Mouse (Mus musculus): ENCODE results near the gene Gm21985. TPM values are rescaled to one million over a fixed set of nuclear protein-coding genes. Genes with fewer than 3 reads are reported as not detected.
A peak's percentile ranks its signal among the peaks of the same experiment; 100 is the strongest.

Gene Gm21985
- polyA plus RNA-seq, 1 experiment from 2014 or later: not detected

DNA sequence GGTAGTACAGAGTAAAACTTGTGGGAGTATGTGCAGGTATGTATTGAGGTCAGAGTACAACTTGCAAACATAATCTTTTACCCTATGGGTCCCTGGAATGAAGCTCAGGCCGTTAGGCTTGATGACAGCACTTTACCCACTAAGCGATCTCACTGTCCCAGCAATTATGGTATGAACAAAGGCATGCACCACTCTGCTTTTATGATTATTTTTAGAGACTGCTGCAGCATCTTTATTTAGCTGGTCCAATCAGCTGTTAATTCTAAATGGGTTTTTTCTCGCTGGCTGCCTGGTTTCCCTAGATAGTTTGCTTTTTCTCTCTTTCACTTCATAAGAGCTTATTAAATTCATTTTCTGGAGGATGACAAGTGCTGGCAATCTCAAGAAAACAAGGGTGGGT, 30.1 kb downstream of the Gm21985 start:
- Histone ChIP-seq H3K4me3 (no peak overlapping the region), H3K9ac (no peak overlapping the region), H3K4me1 (replicated peaks) (no peaks in the 10 kb centered on the region), H3K36me3 (no peaks in the 10 kb centered on the region), H3K27me3 (no peaks in the 10 kb centered on the region), H3K27ac (replicated peaks) (peak overlapping the region; percentile 20; the same call in 1 of the 2 replicates), H3K9me3 (no peaks in the 10 kb centered on the region), H3K4me2 (no peak overlapping the region)
- no peak for ATAC-seq (ENCODE audit: low FRiP score, low read depth)
- 68% methylated on average over 3 of the region's 3 CpGs for WGBS

DNA sequence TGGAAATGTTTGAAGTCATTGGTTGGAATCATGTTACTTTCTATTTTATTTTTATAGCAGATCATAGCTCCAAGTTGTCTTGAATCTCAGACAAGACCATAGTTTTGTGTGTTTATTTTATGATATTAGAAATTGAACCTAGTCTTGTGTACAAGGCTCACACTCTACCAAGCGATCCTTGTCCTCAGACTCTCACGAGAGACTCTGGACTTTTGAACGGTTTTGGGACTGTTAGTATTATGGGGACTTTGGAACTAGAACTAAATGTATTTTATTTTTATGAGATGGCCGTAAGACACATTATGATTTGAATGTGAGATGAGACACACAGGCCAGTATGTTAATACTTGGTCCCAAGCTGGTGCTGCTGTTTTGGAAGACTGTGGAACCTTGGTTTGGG, 32.1 kb downstream of the Gm21985 start:
- H3K4me1 ChIP-seq (replicated peaks): no peaks in the 10 kb centered on the region
- no peaks in the 10 kb centered on the region for H3K9me3 ChIP-seq
- no peak overlapping the region for H3K4me2 ChIP-seq
- H3K27me3 ChIP-seq: no peaks in the 10 kb centered on the region
- H3K9ac ChIP-seq: no peak overlapping the region
- no peak overlapping the region for H3K4me3 ChIP-seq
- no peak overlapping the region for H3K27ac ChIP-seq (replicated peaks)
- H3K36me3 ChIP-seq: no peaks in the 10 kb centered on the region
- 96% methylated on average over 4 of the region's 4 CpGs for WGBS
- no peak for ATAC-seq (ENCODE audit: low FRiP score, low read depth)

DNA sequence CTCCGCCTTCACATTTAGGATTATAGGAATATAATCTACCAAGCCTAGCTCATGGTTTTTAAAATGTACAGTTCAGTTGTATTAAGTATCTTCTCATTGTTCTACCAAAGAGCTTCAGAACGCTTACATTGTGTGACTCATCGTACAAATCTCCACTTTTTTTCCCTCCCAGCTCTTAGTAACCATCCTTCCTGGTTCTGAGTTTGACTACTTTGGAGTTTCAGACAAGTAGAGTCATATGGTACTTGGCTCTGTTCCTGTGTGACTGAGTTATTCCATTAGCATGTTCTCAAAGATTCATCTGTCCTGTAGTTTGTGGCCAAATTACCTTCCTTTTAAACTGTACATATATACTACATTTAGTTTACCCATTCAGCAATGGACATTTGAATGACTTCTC, 42.6 kb downstream of the Gm21985 start:
- H3K36me3 ChIP-seq: no peaks in the 10 kb centered on the region
- no peak overlapping the region for H3K9ac ChIP-seq
- ATAC-seq (ENCODE audit: low FRiP score, low read depth): no peak
- H3K9me3 ChIP-seq: no peaks in the 10 kb centered on the region
- no peaks in the 10 kb centered on the region for H3K27me3 ChIP-seq
- no peak overlapping the region for H3K4me2 ChIP-seq
- WGBS: 91% methylated on average over 3 of the region's 3 CpGs
- no peak overlapping the region for H3K27ac ChIP-seq (replicated peaks)
- H3K4me3 ChIP-seq: no peak overlapping the region
- H3K4me1 ChIP-seq (replicated peaks): no peaks in the 10 kb centered on the region

DNA sequence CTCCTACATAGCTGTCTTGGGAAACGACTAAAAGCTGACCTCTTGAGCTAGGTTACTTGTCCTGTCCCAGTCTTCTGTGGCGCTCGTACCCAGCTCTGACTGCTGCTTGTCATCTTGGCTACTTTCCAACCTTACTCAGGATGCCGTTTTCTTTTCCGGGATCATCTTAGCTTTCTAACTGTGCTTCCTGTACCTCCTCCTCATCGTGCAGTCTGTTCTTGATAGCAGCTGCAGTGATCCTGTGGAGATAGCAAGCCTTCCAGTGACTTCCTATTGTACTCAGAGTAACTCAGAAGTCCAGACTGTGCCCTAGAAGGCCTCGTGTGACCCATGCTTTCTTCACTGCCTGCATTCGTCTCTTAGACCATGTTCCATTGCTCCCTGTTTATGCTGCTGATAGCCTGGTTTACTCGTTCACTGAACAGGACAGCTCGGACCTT, 43.1 kb downstream of the Gm21985 start:
- Histone ChIP-seq H3K4me2 (no peak overlapping the region), H3K9me3 (no peaks in the 10 kb centered on the region), H3K9ac (no peak overlapping the region), H3K27ac (replicated peaks) (no peak overlapping the region), H3K27me3 (no peaks in the 10 kb centered on the region), H3K4me1 (replicated peaks) (no peaks in the 10 kb centered on the region), H3K4me3 (no peak overlapping the region), H3K36me3 (no peaks in the 10 kb centered on the region)
- ATAC-seq (ENCODE audit: low FRiP score, low read depth): no peak
- WGBS: 68% methylated on average over 10 of the region's 10 CpGs

DNA sequence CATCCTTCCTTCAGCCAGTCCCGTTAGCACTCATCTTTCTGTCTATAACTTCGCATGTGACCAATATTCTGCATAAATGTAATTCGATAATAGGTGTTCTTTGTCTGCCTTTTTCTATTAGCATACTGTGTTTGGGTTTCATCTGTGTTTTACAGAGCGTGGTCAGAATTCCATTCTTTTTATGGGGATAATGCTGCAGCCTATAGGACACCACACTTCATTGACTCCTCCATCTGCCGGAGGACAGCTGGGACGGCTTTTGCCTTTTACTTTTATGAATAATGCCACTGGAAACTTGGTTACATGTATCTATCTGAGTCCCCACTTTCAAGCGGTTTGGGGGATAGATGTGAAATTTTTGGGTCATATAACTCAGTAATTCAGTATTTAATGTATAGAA, 49.5 kb downstream of the Gm21985 start:
- Histone ChIP-seq H3K9me3 (no peaks in the 10 kb centered on the region), H3K4me2 (no peak overlapping the region), H3K27ac (replicated peaks) (no peak overlapping the region), H3K4me1 (replicated peaks) (no peaks in the 10 kb centered on the region), H3K4me3 (no peak overlapping the region), H3K27me3 (no peaks in the 10 kb centered on the region), H3K9ac (no peak overlapping the region), H3K36me3 (no peaks in the 10 kb centered on the region)
- WGBS: 85% methylated on average over 7 of the region's 7 CpGs
- no peak for ATAC-seq (ENCODE audit: low FRiP score, low read depth)

DNA sequence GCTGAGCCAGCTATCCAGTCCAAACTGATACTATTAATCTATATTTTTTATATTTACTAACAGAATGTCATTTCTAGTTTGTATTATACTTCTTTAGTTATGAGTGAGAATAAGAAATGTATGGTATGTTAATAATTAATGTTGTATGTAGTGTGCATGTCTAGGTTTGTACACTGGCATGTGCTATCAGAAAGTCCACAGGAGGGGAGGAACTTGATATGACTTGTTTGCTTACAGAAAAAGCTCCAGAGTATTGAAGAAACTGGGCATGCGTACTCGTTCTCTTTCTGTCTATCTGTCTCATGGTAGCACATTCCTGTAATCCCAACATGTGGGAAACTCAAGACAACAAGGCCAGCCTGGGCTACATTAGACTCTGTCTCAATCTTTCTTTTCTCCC, 52.1 kb downstream of the Gm21985 start:
- no peak for ATAC-seq (ENCODE audit: low FRiP score, low read depth)
- Histone ChIP-seq H3K27ac (replicated peaks) (no peak overlapping the region), H3K4me1 (replicated peaks) (no peaks in the 10 kb centered on the region), H3K4me3 (no peak overlapping the region), H3K9ac (no peak overlapping the region), H3K9me3 (no peaks in the 10 kb centered on the region), H3K27me3 (no peaks in the 10 kb centered on the region), H3K36me3 (no peaks in the 10 kb centered on the region), H3K4me2 (no peak overlapping the region)
- 96% methylated on average over 2 of the region's 2 CpGs for WGBS

DNA sequence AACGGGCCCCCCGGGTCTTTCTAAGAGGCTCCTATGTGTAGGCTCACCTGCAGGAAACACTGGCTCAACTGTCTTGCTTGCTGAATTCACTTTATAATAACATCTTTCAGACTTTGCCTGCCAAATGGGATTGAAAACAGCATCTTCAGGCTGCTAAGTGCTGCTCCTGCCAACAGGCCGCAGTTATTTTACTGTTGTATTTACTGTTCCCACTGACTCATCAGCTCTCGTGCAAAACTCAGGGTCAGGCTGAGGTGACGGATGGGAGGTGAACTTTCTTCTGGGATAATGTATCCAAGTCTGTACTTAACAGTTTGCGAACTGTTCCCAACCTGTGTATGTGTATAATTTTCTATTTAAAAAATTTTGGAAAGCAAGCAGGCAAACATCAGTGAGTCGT, 52.8 kb downstream of the Gm21985 start:
- 87% methylated on average over 7 of the region's 7 CpGs for WGBS
- no peak for ATAC-seq (ENCODE audit: low FRiP score, low read depth)
- H3K4me2 ChIP-seq: no peak overlapping the region
- no peak overlapping the region for H3K4me3 ChIP-seq
- no peak overlapping the region for H3K9ac ChIP-seq
- H3K27ac ChIP-seq (replicated peaks): no peak overlapping the region
- no peaks in the 10 kb centered on the region for H3K4me1 ChIP-seq (replicated peaks)
- no peaks in the 10 kb centered on the region for H3K36me3 ChIP-seq
- H3K27me3 ChIP-seq: no peaks in the 10 kb centered on the region
- no peaks in the 10 kb centered on the region for H3K9me3 ChIP-seq

DNA sequence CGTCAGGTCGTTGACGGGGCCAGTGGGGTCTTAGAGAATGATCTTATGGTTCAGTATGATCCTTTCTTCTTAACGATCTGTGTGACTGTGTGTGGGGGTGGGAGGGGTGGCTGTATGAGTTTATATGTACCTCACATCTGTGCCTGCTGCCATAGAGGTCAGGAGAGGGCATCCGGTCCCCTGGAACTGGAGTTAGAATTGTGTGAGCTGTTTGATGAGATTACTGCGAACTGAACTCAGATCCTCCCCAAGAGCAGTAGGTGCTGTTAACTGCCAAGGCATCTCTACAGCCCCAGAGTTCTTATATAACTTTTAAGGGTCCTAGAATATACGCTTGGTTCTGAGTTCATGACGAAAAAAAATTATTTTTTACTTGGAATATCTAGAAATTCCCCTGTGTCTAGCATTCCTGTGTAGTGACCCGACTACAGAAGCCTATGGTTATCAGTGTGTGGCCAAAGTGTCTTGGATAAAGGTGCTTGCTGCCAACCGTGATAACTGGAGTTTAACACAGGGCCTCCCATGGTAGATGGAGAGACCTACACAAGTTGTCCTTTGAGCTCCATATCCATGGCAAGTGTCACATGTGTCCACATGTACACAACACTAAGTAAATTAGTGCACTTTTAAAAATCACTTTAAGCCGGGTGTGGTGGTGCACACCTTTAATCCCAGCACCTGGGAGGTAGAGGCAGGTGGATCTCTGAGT, 62.1 kb downstream of the Gm21985 start:
- H3K36me3 ChIP-seq: no peaks in the 10 kb centered on the region
- no peaks in the 10 kb centered on the region for H3K9me3 ChIP-seq
- 92% methylated on average over 11 of the region's 11 CpGs for WGBS
- H3K9ac ChIP-seq: no peak overlapping the region
- H3K27me3 ChIP-seq: no peaks in the 10 kb centered on the region
- ATAC-seq (ENCODE audit: low FRiP score, low read depth): no peak
- H3K27ac ChIP-seq (replicated peaks): no peak overlapping the region
- no peaks in the 10 kb centered on the region for H3K4me1 ChIP-seq (replicated peaks)
- H3K4me3 ChIP-seq: no peak overlapping the region
- H3K4me2 ChIP-seq: no peak overlapping the region

DNA sequence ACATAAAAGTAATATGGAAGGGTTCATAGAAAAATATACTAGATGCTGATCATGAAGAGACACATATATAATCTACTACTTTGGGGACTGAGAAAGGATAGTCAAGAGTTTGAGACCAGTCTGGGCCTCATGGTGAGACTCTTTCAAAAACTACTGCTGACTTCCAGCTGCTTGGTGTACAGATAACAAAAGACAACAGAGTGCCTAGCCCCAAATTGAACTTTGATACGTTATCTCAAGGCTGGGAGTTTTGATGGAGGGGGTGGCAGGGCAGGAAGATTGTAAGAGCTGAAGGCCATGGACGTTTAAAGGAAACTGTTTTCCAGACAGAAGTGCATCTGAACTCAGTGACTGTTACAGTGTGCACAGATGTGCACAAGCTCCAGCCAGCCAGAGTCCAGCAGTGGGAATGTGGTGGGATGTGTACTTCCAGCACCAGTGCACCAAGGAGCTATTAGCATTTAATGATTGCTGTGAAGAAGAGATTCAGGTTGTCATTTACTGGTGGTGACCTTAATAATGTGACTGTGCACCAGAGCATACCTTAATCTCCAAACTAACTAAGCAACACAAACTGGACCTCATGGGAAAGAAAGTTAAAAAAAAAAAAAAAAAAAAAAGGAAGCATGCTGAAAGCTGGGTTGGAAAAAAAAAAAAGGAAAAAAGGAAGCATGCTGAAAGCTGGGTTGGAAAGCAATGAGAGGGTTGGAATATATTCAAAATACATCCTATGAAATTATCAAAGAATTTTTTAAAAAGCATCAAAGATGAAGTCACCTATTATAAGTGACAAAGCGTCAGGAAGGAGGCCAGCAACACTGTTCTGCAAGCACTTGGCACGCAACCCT, 66.2 kb downstream of the Gm21985 start:
- ATAC-seq (ENCODE audit: low FRiP score, low read depth): no peak
- WGBS: 72% methylated on average over 4 of the region's 4 CpGs
- Histone ChIP-seq H3K9me3 (no peaks in the 10 kb centered on the region), H3K4me3 (no peak overlapping the region), H3K4me2 (no peak overlapping the region), H3K4me1 (replicated peaks) (no peaks in the 10 kb centered on the region), H3K36me3 (peaks cover 24% of the 10 kb centered on the region), H3K27ac (replicated peaks) (no peak overlapping the region), H3K27me3 (no peaks in the 10 kb centered on the region), H3K9ac (no peak overlapping the region)

DNA sequence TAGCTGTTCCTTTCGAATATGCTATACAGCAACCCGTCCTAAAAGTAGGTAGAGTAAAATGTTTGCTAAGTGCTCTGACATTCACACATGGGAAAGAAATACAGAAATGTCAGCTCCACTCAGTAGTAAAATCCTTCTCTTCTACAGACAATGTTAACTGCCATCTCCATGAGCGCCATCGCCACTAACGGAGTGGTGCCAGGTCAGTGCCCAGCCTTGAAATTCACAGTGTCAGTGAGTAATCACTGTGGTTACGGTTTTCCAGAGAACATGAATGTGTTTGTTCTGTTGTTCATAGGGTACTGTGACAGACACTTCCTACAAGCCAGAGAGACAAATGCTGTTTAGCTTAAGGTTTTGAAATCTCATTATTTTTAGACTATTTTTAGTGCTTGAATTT, 71.1 kb downstream of the Gm21985 start:
- Histone ChIP-seq H3K27me3 (no peaks in the 10 kb centered on the region), H3K9me3 (no peaks in the 10 kb centered on the region), H3K4me2 (no peak overlapping the region), H3K36me3 (peaks cover 49% of the 10 kb centered on the region), H3K27ac (replicated peaks) (no peak overlapping the region), H3K4me3 (no peak overlapping the region), H3K9ac (no peak overlapping the region), H3K4me1 (replicated peaks) (no peaks in the 10 kb centered on the region)
- ATAC-seq (ENCODE audit: low FRiP score, low read depth): no peak
- WGBS: 91% methylated on average over 6 of the region's 6 CpGs

DNA sequence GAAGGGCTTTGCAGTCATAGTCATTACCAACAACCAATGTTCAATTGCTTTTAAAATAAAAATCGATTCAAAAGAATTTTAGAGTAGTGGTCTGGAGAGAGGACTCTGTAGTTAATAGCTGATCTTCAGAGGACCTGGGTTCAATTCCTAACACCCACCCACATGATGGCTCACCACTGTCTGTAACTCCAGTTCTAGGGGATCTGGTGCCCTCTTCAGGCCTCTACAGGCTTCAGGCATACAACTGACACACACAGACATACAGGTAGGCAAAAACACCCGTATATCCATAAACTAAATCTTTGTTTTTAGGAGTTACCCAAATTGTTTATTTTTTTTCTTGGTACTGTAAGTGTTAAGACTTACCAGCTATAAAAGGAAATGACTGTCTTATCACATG, 73.6 kb downstream of the Gm21985 start:
- H3K27ac ChIP-seq (replicated peaks): no peak overlapping the region
- H3K27me3 ChIP-seq: no peaks in the 10 kb centered on the region
- WGBS: 92% methylated on average over 2 of the region's 2 CpGs
- H3K4me1 ChIP-seq (replicated peaks): no peaks in the 10 kb centered on the region
- H3K36me3 ChIP-seq: peaks cover 58% of the 10 kb centered on the region
- H3K9ac ChIP-seq: no peak overlapping the region
- no peak overlapping the region for H3K4me2 ChIP-seq
- no peak for ATAC-seq (ENCODE audit: low FRiP score, low read depth)
- no peak overlapping the region for H3K4me3 ChIP-seq
- H3K9me3 ChIP-seq: no peaks in the 10 kb centered on the region

DNA sequence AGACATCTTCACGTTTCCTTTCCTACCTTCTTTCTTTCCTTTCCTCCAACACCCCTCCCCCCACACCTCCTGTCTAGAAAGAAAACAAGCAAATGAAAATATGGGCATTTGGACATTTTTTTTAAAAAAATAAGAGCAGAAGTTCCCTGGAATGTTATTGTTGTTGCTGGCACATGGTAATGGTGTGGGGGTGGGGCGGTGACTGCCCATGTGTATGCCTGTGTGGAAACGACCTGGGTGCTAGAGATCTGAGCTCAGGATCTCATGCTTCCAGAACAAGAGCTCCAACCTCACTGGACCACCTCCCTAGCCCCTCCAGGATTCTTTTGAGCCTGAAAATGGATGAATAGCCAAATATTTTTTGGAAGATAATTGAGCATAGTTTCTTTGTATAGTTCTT, 75.0 kb downstream of the Gm21985 start:
- H3K9ac ChIP-seq: no peak overlapping the region
- no peak overlapping the region for H3K4me2 ChIP-seq
- ATAC-seq (ENCODE audit: low FRiP score, low read depth): no peak
- no peak overlapping the region for H3K27ac ChIP-seq (replicated peaks)
- WGBS: 70% methylated on average over 3 of the region's 3 CpGs
- H3K4me3 ChIP-seq: no peak overlapping the region
- no peaks in the 10 kb centered on the region for H3K9me3 ChIP-seq
- H3K4me1 ChIP-seq (replicated peaks): no peaks in the 10 kb centered on the region
- peaks cover 49% of the 10 kb centered on the region for H3K36me3 ChIP-seq
- no peaks in the 10 kb centered on the region for H3K27me3 ChIP-seq
